Mouse (Mus musculus) urinary bladder, adult 2 months (tissue): ENCODE data around the gene Anks6. TPM values are rescaled to one million over a fixed set of nuclear protein-coding genes. Genes with fewer than 3 reads are reported as not detected.

Experiments used
- DNase-seq: peaks from one replicate; pipeline ENCODE4 v3.0.0; 2022; ENCODE audit warnings: low spot score
- polyA plus RNA-seq: library from polyadenylated mRNA; depleted of rRNA; stranded (reverse); fragments of >200 nt; gene quantifications from 2 replicates; pipeline ENCODE4 v1.2.3, GENCODE M21; 2012; rRNA removed

Gene Anks6
- polyA plus RNA-seq, 1 experiment, result 4.9 TPM

DNA sequence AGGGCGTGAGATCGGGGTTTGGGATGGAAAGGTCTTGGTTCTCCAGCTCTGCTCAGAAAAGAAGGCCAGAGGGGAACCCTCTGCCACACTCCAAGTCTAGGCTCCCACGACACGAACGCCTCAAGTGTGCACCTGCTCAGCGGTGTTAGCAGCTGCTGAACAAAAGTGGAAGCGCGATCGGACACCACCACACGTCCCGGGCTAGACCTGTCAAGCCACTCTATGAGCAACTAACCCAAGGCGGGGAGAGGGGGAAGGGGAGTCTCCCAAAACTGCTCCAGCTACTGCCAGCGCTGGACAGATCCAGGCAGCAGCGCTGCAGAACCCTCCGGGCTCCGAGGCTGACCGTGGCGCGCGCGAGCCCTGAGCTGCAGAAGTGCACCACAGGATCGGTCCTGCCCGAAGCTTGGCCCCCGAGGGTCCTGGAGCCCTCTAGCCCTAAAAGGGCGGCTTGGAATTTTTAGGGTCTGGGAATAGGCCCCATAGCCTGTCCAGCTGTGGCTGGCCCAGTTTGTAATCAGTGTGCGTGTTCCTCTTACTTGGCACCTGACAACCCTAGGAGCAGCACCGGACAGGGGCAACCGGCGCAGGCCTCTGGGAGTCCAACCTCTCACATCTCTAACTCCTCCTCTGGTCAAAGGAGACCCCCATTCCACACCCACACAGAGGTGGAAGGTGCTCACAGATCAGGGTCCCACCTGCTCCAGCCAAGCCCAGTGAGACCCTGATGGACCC is 66.8 kb downstream of the Anks6 start:
- DNase-seq, result no peak

DNA sequence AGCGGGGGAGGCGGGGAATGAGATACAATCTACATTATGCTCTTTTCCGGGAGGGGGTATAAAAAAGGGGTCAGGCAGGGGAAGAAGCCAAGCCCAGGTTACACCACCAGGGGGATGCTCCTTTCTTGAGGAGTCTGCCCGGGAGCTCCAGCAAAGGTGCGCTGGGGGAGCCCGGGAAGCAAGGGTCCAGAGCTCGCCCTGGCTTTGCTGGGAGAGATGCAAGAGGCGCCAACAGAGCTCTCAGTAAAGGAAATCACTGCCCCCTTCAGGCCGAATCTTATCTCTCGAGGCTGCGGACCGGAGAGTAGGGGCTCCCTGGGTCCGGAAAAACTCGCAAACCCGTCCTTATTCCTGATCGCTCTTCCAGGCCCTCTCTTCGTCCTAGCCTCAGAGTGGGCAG is 67.4 kb downstream of the Anks6 start:
- DNase-seq, result no peak

DNA sequence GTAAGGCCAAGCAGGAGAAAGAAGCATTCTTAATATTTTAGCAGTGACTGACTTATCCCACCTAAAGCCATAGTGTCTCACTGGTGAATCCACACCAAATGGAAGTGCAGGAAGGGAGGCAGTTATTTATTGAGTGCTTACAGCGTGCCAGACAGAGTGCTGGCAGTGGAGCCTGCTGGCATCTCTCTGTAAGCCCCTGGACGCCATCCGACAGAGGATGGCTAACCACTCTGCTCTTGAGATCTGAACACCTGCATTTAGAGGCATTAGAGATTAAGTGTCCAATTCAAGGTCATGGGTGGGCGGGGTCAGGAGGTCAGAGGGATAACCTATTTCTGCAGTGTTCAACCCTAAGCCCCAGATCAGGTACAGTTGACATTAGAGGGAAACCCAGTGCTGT is 68.4 kb downstream of the Anks6 start:
- DNase-seq, result no peak

DNA sequence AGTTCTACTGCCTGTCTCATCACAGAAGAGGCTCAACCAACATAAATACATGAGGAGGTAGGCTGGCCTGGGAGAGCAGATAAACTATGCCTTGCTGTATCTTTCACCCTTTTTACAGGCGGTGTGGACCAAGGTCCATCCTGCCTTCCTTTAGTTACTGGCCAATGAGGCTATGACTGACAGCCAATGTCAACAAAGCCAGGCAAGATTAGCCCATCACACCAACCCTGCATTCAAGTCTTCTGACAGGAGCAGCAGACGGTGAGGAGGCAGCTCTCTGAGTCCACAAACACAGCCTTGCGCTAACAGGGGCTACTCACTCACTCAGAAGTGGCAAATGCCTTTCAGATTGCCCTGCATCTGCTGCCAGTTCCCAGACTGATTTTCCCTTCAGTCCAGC is 69.0 kb downstream of the Anks6 start:
- no peak for DNase-seq

DNA sequence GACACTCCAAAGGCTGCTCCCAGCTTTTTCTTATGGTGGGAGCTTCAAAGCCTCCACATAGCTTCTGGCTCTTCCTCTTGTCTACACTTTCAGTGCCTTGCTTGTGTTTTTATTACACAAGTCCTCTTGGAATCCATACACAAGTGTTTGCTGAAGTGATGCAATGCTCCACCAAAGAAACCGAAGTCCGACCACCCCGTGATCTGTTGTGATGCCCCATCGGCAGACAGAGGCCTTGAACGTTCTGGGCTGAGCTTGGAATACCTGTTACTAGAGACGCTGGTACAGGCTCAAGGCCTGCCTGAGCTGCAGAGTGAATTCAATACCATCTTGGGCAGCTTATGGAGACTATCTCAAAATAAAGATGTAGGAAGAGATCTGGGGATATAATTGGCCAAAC is 69.4 kb downstream of the Anks6 start:
- DNase-seq, result no peak

DNA sequence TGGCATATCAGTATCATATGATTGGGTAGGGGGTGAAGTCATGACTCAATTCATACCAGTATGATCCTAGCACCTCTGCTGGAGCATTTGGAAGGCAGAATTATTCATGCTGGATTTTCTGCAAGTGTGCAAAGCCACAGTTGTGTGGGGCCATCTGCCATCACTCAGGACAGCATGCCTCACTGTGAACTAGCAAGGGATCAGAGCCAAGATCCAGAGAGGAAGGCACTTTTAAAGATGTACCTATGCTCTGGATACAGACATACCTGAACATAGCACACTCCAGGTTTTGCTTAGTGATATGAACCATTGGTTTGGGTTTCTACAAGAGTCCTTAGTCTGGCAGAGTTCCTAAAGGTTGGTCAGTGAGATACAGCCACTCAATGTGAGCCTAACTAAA is 71.2 kb downstream of the Anks6 start:
- no peak for DNase-seq

DNA sequence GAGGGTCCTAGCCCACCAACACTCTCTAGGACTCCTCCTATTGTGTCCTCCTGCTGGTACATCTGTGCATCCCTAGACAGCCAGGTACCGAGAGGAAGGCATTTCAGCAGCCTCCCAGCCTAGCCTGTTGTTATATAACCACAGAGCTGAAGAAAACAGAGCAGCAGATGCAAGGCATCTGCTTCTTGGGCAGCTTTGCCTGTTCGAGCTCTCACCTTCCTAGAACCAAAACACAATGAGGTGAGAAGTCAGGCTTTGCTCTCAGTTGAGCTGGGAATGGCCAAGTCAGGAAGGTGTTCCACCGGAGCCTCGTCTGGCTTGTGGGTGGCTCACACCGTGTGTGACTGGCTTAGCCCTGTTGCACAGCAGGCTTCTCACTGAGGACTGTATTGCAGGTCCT is 74.3 kb downstream of the Anks6 start:
- DNase-seq, result no peak

DNA sequence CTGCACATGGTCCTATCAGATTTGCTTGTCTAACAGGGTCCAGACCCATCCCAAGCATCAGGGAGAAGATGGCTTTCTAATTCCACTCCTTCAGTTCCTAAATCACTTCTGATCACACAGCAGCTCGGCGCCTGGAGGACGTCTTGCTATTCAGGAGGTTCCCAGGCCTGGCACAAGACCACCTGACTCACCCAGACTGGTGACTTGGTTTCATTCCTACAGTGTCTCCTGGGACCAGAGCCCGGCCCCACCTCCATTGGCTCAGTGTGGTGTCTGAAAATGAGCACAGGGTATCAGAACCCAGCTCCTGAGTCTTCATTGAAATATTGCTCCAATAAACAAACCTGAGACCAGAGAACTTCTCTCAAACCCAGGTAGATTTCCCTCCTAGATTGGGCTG is 75.1 kb downstream of the Anks6 start:
- DNase-seq, result no peak

DNA sequence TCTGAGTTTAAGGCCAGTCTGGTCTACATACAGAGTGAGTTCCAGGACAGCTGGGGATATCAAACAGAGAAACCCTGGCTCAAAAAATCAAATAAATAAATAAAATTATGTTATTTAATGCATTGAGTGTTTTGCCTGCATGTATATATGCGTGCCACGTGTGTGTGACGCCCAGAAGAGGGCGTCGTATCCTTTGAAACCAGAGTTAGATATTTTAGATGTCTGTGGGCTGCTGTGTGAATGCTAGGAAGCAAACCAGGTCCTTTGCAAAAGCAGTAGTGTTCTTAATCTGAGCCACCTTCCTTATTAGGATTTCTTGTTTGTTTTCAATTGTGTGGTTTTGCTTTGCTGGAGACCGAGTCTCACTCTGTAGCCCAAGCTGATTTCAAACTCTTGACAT is 78.9 kb downstream of the Anks6 start:
- no peak for DNase-seq

DNA sequence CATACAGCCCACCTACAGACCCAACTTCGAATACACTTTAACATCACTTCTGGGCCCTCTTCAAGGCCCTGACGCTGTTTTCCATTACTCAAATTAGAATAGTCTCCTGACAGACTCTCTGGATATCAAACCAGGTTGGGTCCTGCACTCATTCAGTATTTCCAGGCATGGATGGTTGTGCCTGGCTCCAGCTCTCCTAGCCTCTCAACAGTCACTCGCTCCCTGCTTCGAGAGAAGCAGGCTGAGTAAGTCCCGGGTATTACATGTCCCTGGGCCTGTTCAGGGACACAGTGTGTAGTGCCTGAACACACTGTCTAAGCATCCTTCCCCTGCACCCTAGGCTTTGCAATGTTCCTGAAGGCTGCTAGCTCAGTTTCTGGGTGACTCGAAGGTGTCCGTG is 80.1 kb downstream of the Anks6 start:
- no peak for DNase-seq

DNA sequence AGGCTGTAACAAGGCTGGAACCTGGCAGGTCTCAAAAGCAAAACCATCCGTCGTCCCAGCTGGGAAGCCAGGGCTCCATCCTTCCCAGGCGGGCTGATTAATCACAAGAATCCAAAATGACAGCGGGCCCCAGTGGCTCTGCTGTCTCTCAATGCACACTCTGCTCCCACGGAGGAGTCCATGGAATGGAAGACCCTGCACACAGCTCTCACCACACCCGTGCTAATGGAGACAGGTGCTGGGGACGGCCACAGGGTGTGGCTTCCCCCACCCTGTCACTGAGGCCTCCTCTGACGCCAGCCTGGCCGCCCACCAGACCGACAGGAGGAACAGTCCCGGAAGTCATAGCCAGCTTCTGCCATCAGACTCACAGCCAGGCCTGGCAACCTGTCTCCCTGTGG is 80.6 kb downstream of the Anks6 start:
- DNase-seq, result no peak

DNA sequence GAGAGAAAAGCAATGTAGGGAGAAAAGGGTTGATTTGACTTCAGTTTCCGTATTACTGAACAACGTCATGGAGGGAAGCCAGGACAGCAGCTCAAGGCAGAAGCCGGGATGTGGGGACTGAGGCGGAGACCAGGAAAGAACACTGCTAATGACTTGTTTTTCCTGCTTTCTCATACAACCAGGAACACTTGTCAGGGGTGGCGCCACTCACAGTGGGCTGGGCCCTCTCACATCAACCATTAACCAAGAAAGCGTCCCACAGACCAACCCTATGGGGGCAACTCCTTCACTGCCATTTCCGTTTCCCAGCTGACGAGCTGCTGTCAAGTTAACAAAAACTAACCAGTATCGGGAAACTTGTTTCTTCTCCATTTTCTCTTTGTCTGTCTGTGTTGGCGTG is 83.9 kb downstream of the Anks6 start:
- DNase-seq, result no peak

DNA sequence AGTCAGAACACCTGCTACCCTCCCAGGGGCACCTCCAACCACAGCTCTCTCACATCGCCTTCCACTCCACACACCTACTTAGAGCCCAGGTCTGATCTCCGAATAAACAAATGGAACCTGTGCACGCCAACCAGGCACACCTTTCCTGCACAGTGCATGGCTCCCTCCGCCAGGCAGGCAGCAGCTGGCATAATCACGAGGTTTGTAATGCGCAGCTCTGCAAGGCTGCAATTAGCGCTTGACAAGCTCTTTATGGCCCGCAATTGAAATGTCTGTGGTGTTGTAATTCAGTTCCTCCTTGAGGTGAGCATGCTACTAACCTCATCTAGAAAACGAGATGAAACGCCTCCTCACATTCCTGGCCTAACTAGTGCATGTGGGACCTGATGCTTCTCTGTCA is 89.2 kb downstream of the Anks6 start:
- DNase-seq, result no peak

DNA sequence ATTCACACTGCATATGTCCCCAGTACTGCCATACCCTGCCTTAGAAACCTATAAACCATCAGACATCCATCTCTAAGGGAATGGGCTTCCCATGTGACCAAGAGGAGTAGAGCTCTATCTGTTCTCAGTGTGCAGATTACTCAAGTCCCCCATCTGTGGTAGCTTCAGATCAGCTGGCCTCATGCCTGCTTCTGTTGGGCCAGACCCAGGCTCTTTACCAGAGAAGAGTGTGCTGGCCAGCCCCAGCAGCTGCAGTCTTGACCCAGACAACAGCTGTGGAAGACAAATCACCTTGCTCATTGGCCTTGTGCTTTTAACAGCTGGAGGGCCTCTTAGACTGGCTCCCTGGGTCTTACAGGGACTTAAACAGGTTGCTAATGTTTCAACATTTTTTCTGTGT is 90.7 kb downstream of the Anks6 start:
- DNase-seq, result no peak

Other genes with a start within 250 kb of the Anks6 start
- 0.03 and 0.04 TPM in 2 replicates for gene Gabbr2, start 65.6 kb downstream of the Anks6 start, polyA plus RNA-seq
- gene Galnt12, start 34.5 kb upstream of the Anks6 start, polyA plus RNA-seq, result 3.7 and 3.9 TPM in 2 replicates
- 117 and 147 TPM in 2 replicates for gene Col15a1, start 150.7 kb upstream of the Anks6 start, polyA plus RNA-seq